Mouse (Mus musculus) adrenal gland, adult (tissue): Measurements from ENCODE around the gene Iqsec2.
"Not testable (repeated sequence)": the region's sequence is repeated elsewhere in the genome, so short reads cannot be mapped to it uniquely, and the experiment has no call there.

ENCODE experiments used
- DNase-seq, 2 experiments: peaks; one replicate each; pipeline ENCODE4 v3.0.0; 2022 to 2023; ENCODE audit warnings: low spot score in 1 of 2; ENCODE audit not compliant: inconsistent age in 2 of 2

Gene Iqsec2

DNA sequence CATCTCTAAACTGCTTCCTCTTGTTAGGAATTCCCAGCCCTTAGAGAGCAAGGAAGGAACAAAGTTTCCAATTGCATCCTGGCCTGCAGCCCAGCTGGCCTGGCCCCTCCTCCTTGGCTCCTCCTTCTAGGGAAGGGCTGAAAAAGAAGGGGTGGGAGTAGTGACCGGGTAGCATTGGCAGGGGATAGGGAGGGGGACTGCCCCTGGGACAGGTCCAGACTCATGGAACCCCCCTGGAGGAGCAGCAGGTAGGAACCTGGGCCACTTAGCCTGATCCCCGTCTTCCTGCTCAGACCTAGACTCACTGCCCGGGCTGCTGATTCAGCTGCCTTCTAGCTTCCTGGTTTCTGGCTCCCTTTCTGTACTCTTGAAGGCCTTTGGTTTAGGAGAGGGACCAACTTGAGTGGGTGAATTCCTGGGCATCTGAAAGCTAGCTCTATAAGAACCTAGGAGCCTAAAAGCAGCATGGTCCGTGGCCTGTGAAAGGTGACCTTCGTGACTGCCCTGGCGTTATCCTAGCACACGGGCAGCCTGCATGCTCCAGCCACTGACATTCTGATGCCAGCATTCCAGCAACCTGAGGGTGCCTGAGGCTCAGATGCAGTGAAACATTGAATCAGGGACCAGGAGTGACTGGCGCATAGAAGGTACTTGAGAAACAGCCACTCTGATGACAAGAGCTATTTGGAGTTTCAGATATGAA is 34.9 kb downstream of the Iqsec2 start:
- peak; percentile 57 to 85 for DNase-seq

DNA sequence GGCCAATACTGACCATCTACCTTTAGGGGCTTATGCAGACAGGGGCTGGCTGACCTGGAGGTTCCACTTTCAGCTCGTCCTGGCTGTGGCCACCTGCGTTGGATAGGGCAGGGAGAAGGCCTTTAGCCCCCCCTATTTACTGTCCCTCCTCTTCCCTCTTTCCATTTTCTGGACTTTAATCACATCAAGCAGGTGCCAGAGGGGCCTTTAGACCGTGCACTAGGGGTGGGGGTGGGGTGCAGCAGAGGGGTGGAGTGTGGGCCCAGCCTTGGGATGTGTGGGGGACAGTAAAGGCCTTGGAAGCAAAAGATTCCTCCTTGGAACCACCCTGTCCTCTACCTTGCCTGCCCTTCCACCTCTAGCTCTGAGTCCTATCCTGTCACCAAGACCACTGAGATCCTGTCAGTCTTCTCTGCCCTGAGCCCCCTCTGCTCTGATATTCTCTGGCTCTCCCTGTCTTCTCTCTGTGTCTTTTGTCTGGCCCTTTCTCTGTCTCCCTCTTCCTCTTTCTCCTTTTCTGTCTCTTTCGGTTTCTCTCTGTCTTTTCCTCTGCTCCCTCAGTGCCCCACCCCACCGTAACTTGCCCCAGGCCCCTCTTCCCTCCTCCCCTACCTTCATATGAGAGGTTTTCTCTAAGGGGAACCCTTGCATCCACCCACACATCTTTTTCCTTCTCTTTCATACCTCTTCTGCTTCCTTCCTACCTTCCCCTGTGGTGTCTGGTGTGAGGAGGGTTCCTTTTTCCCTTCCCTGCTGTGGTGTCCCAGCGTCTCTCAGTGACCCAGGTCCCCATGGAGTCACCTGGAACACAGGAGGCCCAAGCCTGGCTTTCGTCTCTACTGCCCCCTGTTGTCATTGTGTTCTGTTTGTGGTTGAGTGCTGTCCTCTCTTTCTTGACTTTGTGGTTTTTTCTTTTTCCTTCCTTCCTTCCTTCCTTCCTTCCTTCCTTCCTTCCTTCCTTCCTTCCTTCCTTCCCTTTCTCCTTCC is 35.9 kb downstream of the Iqsec2 start:
- DNase-seq = no peak

GRCm38 (mm10) chrX:152187151-152187550 is 43.1 kb downstream of the Iqsec2 start:
- no peak for DNase-seq

DNA sequence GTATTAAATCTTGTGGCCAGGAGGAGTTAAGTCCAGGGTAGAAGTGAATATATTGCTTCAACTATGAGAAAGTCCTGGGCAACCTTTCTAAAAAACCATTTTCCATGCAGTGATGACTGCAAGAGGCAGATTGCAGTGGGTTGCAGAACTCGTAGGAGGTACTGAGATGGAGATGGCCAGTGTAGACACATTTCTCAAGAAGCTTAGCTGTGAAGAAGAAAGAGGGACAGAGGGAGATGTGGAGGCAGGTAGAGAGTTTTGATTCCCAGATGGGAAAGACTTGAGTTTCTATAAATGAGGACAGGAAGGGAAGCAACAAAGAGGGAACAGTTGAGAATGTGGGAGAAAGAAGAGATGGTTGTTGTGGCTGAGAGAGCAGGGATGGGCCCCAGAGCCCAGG is 47.2 kb downstream of the Iqsec2 start:
- DNase-seq = no peak

DNA sequence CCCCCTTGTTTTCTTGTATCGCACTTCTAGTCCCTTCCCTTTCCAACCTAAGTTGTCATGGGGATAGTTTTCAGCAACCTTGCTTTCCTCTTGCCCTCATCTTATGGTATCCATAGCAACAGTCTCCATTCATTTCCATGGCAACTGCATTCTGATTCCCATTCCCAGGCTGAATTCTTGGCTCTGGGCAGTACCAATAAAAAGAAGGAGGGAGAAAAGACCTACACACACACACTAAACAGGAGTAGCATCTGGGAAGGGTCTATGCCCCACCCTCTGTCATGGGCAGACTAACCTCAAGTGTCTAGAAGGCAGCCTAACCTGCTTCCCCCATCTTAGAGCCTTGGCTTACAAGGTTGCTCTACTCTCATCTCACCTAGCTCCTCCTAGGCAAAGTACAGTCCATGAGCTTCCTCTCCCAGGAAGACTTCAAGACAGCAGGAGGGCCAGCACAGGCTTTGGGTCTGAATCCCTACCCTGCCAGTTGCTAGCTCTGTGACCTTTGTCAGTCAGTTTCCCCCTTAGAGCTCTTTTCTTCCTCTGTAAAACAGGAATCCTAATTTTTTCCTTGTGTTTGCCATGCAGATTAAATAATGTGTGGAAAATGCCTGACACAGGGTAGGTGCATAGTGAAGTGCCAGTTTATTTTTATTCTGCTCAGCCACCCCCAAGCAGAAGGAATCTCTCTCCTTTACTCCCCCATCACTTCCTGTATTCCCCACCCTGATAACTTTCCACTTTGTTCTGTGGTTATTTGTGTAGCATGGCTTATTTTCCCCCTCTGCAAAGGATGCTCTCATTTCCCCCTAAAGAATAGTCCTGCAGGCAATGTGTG is 54.0 kb downstream of the Iqsec2 start:
- no peak for DNase-seq

DNA sequence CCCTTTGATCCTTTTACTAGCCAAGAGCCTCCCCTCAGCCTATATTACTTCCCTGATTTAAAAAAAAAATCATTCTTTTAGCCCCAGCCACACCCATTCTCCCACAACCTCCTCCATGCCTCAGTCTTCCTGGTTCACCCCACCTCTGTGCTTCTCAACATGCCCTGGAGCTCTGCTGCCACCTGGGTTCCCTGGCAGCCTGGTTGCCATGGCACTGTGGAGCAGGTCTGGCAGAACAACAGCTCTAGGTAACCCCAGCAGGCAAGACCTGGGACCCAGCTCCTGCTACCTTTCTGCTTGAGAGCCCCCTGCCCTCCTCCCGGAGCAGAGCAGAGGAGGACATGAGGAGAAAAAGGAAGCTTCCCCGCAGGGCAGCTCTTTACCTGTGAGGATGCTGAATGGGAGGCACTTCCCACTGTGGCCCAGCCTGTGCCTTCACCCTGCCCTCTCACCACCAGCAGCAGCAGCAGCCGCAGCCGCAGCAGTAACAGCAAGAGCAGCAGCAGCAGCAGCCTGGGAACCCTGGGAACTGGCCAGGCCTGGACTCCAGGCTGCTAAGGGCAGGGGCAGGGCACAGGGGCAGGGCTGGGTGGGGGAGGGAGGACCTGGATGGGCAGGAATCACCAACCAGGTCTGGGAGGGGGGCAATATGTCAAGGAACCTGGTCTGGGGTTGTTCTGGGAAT is 57.8 kb downstream of the Iqsec2 start:
- DNase-seq = peak in 1 of 2 experiments; percentile 18

GRCm38 (mm10) chrX:152202422-152203103 is 58.5 kb downstream of the Iqsec2 start:
- DNase-seq = peak in 1 of 2 experiments; percentile 20

- no peak for DNase-seq
Observed at GRCm38 (mm10) chrX:152203247-152203646, 59.2 kb downstream of the Iqsec2 start.

DNA sequence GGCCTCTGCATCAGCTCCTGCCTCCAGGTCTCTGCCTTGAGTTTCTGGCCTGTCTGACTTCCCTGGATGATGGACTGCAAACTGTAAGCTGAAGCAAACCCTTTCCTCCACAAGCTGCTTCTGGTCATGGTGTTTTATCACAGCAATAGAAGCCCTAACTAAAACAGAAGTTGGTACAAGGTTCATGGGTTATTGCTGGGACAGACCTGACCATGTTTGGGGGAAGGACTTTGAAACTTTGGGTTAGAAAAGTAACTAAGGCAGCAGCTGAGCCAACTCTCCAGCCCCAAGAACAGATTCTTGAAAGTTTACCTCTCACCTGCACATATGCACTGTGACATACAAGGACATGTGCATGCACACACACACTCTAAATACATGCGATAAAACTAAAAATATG is 61.4 kb downstream of the Iqsec2 start:
- DNase-seq = no peak

DNA sequence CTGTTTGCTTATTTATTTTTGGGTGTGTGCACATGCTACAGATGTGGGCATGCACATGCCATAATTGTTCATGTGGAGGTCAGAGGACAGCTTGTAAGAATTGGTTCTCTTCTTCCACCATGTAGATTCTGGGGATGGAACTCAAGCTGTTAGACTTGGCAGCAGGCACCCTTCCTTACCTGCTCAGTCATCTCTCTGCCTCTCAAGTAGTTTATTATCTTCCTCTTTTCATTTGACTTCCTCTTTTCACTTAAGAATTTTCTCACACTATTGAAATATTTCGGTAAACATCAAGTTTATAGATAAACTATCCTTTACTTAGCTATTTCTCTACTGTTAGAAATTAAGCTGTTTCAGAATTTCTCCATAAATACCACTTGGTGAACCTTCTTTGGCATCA is 70.6 kb downstream of the Iqsec2 start:
- no peak for DNase-seq

DNA sequence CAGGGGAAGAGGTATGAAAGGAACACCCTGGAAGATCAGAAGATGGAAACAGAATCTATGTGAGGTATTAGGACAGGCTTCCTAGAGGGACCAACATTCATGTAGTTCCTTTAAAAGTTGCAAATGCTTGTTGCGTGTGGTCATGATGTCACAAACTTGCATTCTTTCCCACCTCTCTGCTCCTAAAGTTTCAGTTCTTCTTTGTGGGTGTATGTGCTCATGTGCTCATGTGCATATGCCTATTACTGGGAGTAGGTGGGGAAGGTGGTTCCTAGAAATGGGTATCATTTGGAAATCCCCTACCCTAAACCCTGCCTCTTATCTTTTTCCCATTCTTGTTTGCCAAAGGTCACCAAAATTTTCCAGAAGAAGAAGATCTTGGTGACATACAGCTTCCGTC is 74.5 kb downstream of the Iqsec2 start:
- DNase-seq = no peak

- DNase-seq = no peak
Observed at GRCm38 (mm10) chrX:152221721-152222120, 77.7 kb downstream of the Iqsec2 start.

DNA sequence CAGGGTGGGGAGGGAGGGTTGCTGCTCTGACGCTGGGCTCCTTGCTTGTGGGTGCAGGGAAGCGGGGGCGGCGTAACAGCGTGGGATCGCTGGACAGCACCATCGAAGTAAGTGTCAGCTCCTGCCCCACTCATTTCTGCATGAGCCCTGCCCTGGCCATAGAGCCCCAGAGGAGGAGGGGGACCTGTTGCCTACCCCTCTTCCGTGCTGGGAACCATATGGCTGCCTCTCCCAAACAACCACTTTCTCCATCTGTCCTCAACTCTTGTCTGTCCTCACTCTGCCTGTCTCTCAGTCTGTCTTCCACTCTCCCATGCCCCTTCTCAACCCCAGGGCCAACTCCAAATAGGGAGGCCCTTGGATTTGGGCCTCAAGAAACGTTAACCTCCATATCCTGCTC is 78.2 kb downstream of the Iqsec2 start:
- no peak for DNase-seq

DNA sequence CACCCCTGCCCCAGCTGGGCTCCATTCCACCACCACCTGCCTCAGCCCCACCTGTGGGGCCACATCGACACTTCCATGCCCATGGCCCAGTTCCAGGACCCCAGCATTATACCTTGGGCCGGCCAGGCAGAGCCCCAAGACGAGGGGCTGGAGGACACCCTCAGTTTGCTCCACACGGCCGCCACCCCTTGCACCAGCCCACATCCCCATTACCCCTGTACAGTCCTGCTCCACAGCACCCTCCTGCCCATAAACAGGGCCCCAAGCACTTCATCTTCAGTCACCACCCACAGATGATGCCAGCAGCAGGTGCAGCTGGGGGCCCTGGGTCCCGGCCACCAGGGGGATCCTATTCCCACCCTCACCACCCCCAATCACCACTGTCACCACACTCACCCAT is 79.2 kb downstream of the Iqsec2 start:
- DNase-seq = no peak

- DNase-seq = no peak
Observed at GRCm38 (mm10) chrX:152224280-152224679, 80.2 kb downstream of the Iqsec2 start.

DNA sequence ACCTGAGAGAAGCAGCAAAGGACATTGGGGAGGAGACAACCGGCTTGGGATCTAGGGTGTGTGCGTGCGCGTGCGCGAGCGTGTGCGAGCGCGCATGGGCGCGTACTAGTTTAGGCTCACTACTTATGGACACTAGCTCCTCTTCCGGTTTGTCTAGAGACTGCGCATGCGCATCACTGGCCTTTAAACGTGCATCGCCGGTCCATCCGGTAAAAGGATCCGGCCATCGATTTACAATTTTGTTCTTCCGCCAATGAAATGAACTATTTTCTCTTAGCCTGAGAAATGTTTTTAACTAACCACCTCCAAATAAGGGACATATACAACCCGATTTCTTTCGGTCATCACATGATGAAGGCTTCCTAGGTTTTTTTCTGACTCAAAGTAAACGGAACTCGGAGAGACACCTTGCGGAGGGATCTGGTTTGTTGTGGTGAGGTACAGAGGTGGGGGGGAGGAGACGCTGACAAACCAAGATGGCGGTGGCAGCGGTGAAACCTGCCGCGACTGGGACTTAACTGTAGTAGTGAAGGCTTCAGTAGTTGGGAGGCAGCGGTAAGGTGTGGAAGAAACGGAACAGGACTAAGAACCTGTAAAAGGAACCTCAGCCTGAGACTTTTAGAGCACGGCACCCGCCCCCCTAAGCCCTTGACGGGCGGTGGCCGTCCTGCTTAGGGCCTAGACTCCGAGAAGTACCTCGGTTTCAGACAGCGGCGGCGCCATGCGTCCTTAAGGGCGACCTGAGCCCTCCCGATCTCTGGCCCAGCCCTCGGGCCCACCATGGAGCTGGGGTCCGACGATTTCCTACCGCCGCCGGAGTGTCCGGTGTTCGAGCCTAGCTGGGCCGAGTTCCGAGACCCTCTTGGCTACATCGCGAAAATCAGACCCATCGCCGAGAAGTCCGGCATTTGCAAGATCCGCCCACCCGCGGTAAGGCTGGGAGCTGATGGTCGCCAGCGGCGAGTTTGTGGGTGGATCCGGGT is 89.0 kb downstream of the Iqsec2 start, which contains the start of gene Kdm5c:
Kdm5c (plus strand) TSS at position 240 of the 983 bp plus-strand sequence.
- DNase-seq = peak; percentile 95 to 99

- peak; percentile 13 to 78 for DNase-seq
Observed at GRCm38 (mm10) chrX:152234125-152234524, 90.1 kb downstream of the Iqsec2 start.

- DNase-seq = no peak
Observed at GRCm38 (mm10) chrX:152235758-152236157, 91.7 kb downstream of the Iqsec2 start.

DNA sequence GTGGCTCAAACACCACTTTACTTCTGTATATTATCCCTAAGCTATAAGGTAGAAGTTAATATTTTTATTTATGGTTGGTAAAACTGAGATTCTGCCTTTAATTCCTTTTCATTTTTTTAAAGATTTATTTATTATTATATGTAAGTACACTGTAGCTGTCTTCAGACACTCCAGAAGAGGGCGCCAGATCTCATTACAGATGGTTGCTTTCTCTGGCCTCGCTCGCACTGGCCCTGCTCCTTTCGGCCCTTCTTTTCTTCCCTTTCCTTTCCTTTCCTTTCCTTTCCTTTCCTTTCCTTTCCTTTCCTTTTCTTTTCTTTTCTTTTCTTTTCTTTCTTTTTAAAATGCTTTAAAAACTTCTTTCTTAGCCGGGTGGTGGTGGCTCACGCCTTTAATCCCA is 99.1 kb downstream of the Iqsec2 start:
- DNase-seq = not testable (repeated sequence)
